Mouse (Mus musculus): Measurements from ENCODE around the gene H2al2a. TPM values are rescaled to one million over a fixed set of nuclear protein-coding genes. Genes with fewer than 3 reads are reported as not detected.

Gene H2al2a
- polyA plus RNA-seq, 1 experiment from 2014 or later: not detected

DNA sequence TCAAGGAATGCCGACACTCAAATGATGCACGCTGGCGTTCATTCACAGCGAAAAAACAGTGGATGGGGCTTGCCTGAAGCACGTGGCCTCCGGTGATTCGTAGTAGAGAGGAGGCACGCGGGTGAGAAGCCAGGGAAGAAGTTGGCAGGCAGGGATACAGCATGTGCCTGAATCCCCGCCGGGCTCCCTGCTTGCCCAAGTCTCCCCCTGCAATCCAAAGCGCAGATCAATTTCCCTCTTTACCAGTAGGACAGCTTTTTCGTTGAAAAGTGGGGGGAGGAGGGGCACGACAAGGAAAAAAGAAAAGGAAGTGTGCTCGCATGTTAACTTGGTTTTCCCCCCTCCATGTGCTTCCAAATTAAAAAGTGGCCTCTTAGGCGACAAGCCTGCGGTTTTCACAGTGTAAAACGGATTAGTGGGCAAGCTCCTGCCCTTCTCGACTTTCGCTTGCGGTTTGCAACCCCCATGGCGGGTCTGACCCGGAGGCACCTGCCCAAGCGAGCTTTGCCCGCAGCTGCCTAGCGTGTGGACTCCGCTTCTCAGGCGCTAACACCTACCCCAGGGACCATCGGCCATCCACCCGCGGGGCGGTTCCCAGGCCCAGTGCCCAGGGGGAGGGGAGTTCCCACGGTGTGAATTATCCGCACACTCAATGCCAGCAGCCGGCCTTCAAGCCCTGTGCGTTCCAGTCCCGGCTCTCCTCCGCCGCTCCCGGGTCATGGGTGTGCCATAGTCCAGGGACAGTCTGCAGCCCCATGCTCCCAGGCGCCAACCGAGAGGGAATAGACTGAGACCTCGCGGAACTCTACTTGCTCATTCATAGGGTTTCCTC is 29.6 kb upstream of the H2al2a start:
- H3K4me1 ChIP-seq: peaks cover 30% of the 10 kb centered on the region
- H3K27ac ChIP-seq: peak overlapping the region; percentile 99
- ATAC-seq (replicated peaks; ENCODE audit: low FRiP score): peak; percentile 34
- H3K9me3 ChIP-seq (replicated peaks): no peaks in the 10 kb centered on the region
- WGBS: under 1% methylated on average over 44 of the region's 44 CpGs
- no peaks in the 10 kb centered on the region for H3K27me3 ChIP-seq
- peak overlapping the region; percentile 95 for H3K4me2 ChIP-seq
- peak overlapping the region; percentile 67 for H3K4me3 ChIP-seq (replicated peaks)
- no peaks in the 10 kb centered on the region for H3K36me3 ChIP-seq
- H3K9ac ChIP-seq: peak overlapping the region; percentile 55

DNA sequence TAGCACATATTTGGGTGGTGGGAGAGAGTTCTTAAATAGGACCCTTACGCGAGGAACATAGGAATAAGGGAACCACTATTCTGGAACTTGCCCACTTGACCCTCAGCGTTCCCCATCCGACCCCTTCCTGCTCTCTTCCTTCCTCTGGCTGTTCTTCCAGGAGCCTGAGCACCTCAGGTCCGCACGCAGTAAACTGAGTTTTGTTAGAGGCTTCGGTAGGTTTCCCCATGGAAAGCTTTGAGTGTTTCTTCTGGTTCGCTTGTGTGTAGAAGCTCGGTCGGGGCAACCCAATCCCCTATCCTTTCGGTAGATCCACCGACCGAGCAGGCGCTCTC is 29.0 kb upstream of the H2al2a start:
- no peak for ATAC-seq (replicated peaks; ENCODE audit: low FRiP score)
- Histone ChIP-seq H3K27me3 (no peaks in the 10 kb centered on the region), H3K4me2 (peak overlapping the region; percentile 95), H3K36me3 (no peaks in the 10 kb centered on the region), H3K27ac (peak overlapping the region; percentile 99), H3K4me3 (replicated peaks) (peak overlapping the region; percentile 67), H3K4me1 (peaks cover 25% of the 10 kb centered on the region), H3K9me3 (replicated peaks) (no peaks in the 10 kb centered on the region), H3K9ac (peak overlapping the region; percentile 55)
- 3% methylated on average over 14 of the region's 14 CpGs for WGBS

DNA sequence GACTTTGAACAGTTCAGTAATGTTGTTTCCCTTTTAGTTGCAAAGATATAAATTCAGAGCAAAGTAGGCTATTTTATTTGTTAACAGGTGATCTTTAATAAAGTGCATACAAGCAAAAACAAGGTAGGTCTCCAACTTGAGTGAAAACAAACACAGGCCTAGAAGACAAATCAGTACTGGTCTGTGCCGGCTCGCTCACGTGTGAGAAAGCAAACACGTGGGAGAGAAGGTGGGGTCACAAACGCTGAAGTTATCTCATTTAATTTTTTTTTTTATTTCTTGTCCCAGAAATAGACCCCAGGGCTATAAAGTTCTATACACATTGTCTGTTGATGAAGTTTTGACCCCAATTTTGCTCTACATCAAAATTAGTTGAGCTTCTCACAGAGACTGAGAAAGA is 28.4 kb upstream of the H2al2a start:
- H3K27ac ChIP-seq: no peak overlapping the region
- H3K36me3 ChIP-seq: no peaks in the 10 kb centered on the region
- no peak for ATAC-seq (replicated peaks; ENCODE audit: low FRiP score)
- H3K4me1 ChIP-seq: peaks cover 19% of the 10 kb centered on the region
- H3K27me3 ChIP-seq: no peaks in the 10 kb centered on the region
- H3K4me2 ChIP-seq: peak overlapping the region; percentile 95
- no peak overlapping the region for H3K9ac ChIP-seq
- 57% methylated on average over 5 of the region's 5 CpGs for WGBS
- H3K4me3 ChIP-seq (replicated peaks): 0 out of 2 replicates have a peak overlapping the region, but pooled peaks have one; percentile 67
- H3K9me3 ChIP-seq (replicated peaks): no peaks in the 10 kb centered on the region

DNA sequence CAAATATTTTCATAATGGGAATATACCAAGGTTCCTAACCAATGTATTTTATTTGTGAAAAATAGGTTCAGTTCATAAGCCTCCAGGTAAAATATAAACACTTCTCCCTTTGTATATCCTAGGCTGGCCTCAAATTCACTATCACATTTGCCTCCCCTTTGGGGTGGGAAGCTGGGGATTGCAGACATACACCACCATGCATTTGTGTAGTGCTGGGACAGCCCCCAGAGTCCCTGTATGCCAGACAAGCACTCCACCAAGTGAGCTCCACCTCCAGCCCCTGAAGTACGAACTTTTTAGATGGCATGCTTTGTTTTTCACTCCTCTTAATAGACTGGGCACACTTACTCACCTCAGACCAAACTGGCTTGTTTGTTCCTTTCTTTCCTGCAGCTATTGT is 26.1 kb upstream of the H2al2a start:
- no peak overlapping the region for H3K9ac ChIP-seq
- no peaks in the 10 kb centered on the region for H3K9me3 ChIP-seq (replicated peaks)
- no peak overlapping the region for H3K4me2 ChIP-seq
- H3K36me3 ChIP-seq: no peaks in the 10 kb centered on the region
- no peaks in the 10 kb centered on the region for H3K27me3 ChIP-seq
- WGBS: 50% methylated on average over 1 of the region's 1 CpGs
- H3K4me1 ChIP-seq: peaks cover 16% of the 10 kb centered on the region
- H3K27ac ChIP-seq: no peak overlapping the region
- H3K4me3 ChIP-seq (replicated peaks): no peak overlapping the region
- no peak for ATAC-seq (replicated peaks; ENCODE audit: low FRiP score)

DNA sequence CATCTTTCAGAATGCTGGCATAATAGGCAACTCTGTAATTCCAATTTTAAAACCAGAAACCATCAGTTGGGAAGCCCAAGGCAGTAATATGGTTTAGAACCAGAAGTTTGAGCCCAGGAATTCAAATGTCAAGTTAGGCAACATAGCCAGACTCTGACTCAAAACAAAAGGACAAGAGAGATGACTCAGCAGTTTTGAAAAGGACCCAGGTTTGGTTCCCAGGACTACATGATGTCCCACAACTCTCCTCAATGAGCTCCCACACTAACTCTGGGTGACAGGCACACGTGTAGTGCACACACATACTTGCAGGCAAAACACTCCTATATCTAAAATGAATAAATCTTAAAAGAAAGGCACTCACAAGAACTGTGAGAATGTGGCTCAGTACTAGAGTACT is 22.4 kb upstream of the H2al2a start:
- Histone ChIP-seq H3K4me1 (no peaks in the 10 kb centered on the region), H3K36me3 (no peaks in the 10 kb centered on the region), H3K27ac (no peak overlapping the region), H3K9ac (no peak overlapping the region), H3K4me2 (no peak overlapping the region), H3K4me3 (replicated peaks) (no peak overlapping the region), H3K9me3 (replicated peaks) (no peaks in the 10 kb centered on the region), H3K27me3 (no peaks in the 10 kb centered on the region)
- 58% methylated on average over 1 of the region's 1 CpGs for WGBS
- no peak for ATAC-seq (replicated peaks; ENCODE audit: low FRiP score)

DNA sequence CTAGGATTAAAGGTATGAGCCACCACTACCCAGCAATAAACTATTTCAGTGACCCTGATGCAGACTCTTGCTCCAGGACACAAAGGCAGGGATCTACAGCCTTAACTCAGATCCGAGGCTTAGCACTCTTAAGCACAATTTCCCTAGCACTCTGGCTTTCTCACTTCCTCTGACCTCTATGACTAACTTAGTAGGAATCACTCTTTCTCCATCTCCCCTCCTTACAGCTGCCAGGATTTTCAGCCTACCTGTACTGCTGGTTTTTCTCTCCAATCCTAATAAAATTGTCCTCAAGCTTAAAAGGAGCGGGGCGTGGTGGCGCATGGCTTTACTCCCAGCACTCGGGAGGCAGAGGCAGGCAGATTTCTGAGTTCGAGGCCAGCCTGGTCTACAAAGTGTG is 20.6 kb upstream of the H2al2a start:
- Histone ChIP-seq H3K9me3 (replicated peaks) (no peaks in the 10 kb centered on the region), H3K27me3 (no peaks in the 10 kb centered on the region), H3K4me3 (replicated peaks) (no peak overlapping the region), H3K27ac (no peak overlapping the region), H3K9ac (no peak overlapping the region), H3K4me2 (no peak overlapping the region), H3K4me1 (no peaks in the 10 kb centered on the region), H3K36me3 (no peaks in the 10 kb centered on the region)
- WGBS: 89% methylated on average over 6 of the region's 6 CpGs
- ATAC-seq (replicated peaks; ENCODE audit: low FRiP score): no peak

DNA sequence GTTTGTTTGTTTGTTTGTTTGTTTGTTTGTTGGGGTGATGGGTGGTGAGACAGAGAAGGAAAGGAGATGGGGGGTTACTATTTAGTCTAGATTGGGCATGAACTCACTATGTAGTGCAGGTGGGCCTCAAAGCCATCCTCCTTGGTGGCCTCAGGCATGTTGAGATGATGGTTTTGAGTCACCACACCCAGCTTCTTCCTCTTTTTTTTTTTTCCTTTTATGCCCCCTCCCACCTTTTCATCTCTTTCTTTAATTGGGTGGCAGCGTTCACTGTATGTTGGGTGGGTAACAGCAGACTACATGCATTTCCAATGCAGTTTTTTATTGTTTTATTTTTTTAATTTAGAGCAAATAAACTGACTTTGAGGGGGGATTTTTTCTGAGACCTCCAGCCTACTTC is 19.9 kb upstream of the H2al2a start:
- Histone ChIP-seq H3K27ac (no peak overlapping the region), H3K4me2 (no peak overlapping the region), H3K36me3 (no peaks in the 10 kb centered on the region), H3K4me1 (no peaks in the 10 kb centered on the region), H3K4me3 (replicated peaks) (no peak overlapping the region), H3K9me3 (replicated peaks) (no peaks in the 10 kb centered on the region), H3K27me3 (no peaks in the 10 kb centered on the region), H3K9ac (no peak overlapping the region)
- 94% methylated on average over 1 of the region's 1 CpGs for WGBS
- ATAC-seq (replicated peaks; ENCODE audit: low FRiP score): no peak

DNA sequence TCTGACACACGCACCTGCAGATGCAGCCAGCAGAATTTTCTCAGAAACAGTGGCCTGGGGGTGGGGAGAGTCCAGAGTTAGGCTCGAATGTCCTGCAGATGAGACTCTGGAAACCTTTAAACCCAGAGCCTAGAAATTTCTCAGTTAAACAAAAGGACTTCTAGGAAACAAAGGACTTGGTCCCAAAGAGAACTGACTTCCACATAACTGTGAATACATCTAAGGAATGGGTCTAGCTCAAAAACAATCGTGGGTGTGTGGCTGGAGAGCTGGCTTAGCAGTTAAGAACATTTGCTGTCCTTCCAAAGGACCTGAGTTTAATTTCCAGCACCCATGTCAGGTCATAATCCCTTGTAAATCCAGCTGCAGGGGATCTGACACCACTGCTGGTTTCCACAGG is 18.8 kb upstream of the H2al2a start:
- Histone ChIP-seq H3K36me3 (no peaks in the 10 kb centered on the region), H3K9ac (no peak overlapping the region), H3K4me3 (replicated peaks) (no peak overlapping the region), H3K4me2 (no peak overlapping the region), H3K27me3 (no peaks in the 10 kb centered on the region), H3K27ac (no peak overlapping the region), H3K9me3 (replicated peaks) (no peaks in the 10 kb centered on the region), H3K4me1 (no peaks in the 10 kb centered on the region)
- no peak for ATAC-seq (replicated peaks; ENCODE audit: low FRiP score)
- 65% methylated on average over 3 of the region's 3 CpGs for WGBS

DNA sequence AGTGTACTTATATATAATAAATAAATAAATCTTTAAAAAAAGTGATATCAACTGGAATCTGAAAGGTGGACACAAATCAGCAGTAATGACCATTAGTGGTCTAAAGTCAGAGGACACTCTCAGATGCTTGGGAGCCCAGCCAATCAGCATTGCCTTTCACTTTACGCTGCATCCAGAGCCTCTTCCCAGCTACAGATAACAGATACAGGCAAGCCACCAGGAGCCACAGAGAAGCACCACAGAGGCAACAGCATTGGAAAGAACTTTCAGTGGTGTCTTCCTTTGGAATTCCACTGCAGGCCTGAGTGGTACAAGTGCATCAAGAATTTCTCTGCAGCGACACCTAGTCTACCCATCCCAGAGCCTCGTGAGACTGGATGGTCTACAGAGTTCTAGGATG is 16.1 kb upstream of the H2al2a start:
- ATAC-seq (replicated peaks; ENCODE audit: low FRiP score): no peak

DNA sequence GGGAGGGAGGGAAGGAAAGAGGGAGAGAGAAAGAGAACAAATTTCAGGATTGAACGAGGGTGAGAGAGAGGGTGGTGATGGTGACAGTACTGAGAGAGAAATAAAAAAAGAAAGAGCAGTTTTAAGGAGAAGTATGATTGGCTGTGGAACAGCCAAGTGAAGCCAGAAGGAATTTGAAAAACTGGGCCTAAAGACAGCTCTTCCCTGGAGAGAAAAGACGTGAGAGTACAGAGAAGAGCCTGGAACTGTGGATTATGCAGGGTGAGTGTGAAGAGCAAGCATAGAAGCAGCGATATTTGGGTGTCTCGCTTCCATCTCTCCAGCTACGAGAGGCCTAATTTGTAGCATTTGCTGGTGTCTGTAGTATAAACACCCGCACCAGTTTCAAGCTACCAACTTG is 14.5 kb upstream of the H2al2a start:
- H3K9me3 ChIP-seq (replicated peaks): no peaks in the 10 kb centered on the region
- 87% methylated on average over 6 of the region's 6 CpGs for WGBS
- H3K4me2 ChIP-seq: no peak overlapping the region
- ATAC-seq (replicated peaks; ENCODE audit: low FRiP score): no peak
- no peaks in the 10 kb centered on the region for H3K4me1 ChIP-seq
- H3K27me3 ChIP-seq: no peaks in the 10 kb centered on the region
- no peak overlapping the region for H3K4me3 ChIP-seq (replicated peaks)
- no peak overlapping the region for H3K27ac ChIP-seq
- H3K9ac ChIP-seq: no peak overlapping the region
- no peaks in the 10 kb centered on the region for H3K36me3 ChIP-seq

More for the DNA sequence above, 16.1 kb upstream of the H2al2a start:
- no peak overlapping the region for H3K4me3 ChIP-seq (replicated peaks)
- H3K36me3 ChIP-seq: no peaks in the 10 kb centered on the region
- no peaks in the 10 kb centered on the region for H3K27me3 ChIP-seq
- H3K4me1 ChIP-seq: no peaks in the 10 kb centered on the region
- no peak overlapping the region for H3K4me2 ChIP-seq
- 89% methylated on average over 3 of the region's 3 CpGs for WGBS
- H3K27ac ChIP-seq: no peak overlapping the region
- no peak overlapping the region for H3K9ac ChIP-seq
- no peaks in the 10 kb centered on the region for H3K9me3 ChIP-seq (replicated peaks)

DNA sequence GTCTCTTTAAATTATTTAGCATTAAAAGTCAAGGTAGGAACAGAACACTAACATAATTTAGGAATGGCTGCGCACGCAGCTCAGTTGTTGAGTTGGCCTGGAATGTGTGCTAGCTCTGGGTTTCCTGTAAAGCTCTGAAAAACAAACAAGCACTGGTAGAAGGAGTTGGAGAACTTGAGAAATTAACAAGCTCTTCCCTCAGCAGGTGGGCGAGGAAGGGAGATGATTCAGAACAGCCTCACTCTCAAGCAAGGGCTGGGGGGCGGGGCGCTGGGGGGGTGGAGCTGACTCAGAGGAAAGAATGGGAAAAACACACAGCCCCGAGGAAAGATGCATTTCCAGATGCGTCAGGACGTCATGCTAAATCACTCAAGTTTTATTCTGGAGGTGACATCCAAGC is 8.4 kb upstream of the H2al2a start:
- peak overlapping the region; percentile 31 for H3K4me2 ChIP-seq
- 0 out of 2 replicates have a peak, but pooled peaks have one; percentile 22 for ATAC-seq (replicated peaks; ENCODE audit: low FRiP score)
- no peaks in the 10 kb centered on the region for H3K27me3 ChIP-seq
- peak overlapping the region; percentile 81 for H3K27ac ChIP-seq
- no peak overlapping the region for H3K9ac ChIP-seq
- 23% methylated on average over 8 of the region's 8 CpGs for WGBS
- no peak overlapping the region for H3K4me3 ChIP-seq (replicated peaks)
- no peaks in the 10 kb centered on the region for H3K9me3 ChIP-seq (replicated peaks)
- no peaks in the 10 kb centered on the region for H3K36me3 ChIP-seq
- peaks cover 16% of the 10 kb centered on the region for H3K4me1 ChIP-seq

DNA sequence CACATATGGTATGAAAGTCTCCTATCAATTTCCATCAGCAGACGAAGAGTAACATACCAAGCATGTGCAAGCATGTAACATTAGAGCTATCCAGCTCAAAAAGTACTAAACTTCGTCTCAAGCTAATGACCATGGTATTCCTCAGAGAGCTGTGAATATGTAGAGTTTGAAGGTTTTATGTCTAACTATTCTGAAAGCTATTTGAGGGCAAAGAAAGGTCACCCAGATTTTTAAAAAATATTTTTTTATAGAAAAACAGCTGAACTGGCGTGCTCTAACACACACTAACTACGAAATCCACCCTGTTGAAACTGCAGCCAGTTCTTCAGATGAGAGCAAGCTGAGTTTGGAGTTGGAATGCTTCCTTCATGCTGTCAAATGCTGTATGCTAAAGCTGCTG is 7.5 kb upstream of the H2al2a start:
- Histone ChIP-seq H3K36me3 (no peaks in the 10 kb centered on the region), H3K4me2 (no peak overlapping the region), H3K4me3 (replicated peaks) (no peak overlapping the region), H3K27me3 (no peaks in the 10 kb centered on the region), H3K9ac (no peak overlapping the region), H3K9me3 (replicated peaks) (no peaks in the 10 kb centered on the region), H3K27ac (peak overlapping the region; percentile 81), H3K4me1 (peaks cover 16% of the 10 kb centered on the region)
- no peak for ATAC-seq (replicated peaks; ENCODE audit: low FRiP score)
- 50% methylated on average over 4 of the region's 4 CpGs for WGBS

DNA sequence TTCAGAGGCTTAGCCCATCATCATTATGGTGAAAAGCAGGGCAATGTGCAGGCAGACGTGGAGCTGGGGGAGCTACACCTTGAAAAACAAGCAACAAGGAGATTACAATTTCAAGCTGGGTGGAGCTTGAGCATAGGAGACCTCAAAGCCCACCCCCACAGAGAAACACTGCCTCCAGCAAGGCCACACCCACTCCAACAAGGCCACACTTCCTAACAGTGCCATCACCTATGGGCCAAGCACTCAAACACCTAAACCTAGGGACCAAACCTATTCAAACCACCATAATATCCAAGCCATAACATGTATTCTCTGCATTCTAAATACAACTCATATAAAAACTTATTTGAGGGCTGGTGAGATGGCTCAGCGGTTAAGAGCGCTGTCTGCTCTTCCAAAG is 5.5 kb upstream of the H2al2a start:
- WGBS: 98% methylated on average over 3 of the region's 3 CpGs
- H3K27ac ChIP-seq: no peak overlapping the region
- no peak overlapping the region for H3K9ac ChIP-seq
- no peaks in the 10 kb centered on the region for H3K27me3 ChIP-seq
- no peak overlapping the region for H3K4me3 ChIP-seq (replicated peaks)
- H3K4me1 ChIP-seq: peaks cover 16% of the 10 kb centered on the region
- H3K36me3 ChIP-seq: no peaks in the 10 kb centered on the region
- ATAC-seq (replicated peaks; ENCODE audit: low FRiP score): no peak
- no peak overlapping the region for H3K4me2 ChIP-seq
- H3K9me3 ChIP-seq (replicated peaks): no peaks in the 10 kb centered on the region
